Mouse (Mus musculus) gastrocnemius, postnatal 36 days (tissue): Measurements from ENCODE around the gene 4932411N23Rik. TPM values are rescaled to one million over a fixed set of nuclear protein-coding genes. Genes with fewer than 3 reads are reported as not detected.
"Not testable (repeated sequence)": the region's sequence is repeated elsewhere in the genome, so short reads cannot be mapped to it uniquely, and the experiment has no call there.

Experiments used
- DNase-seq, 2 experiments: peaks; one replicate each; pipeline ENCODE4 v3.0.0; 2022
- intact Hi-C: fragments of 180-260 bp; cut with DNase I; formaldehyde crosslinking; loops from one replicate; pipeline ENCODE4 v1.15.1; 2025
- long read RNA-seq, 2 experiments: library from polyadenylated mRNA; stranded (forward); transcript quantifications; one replicate each; pipeline ENCODE4 v2.0.0; 2021
- total RNA-seq, 2 experiments: library from RNA; stranded (reverse); gene quantifications; 2 replicates each; pipeline ENCODE4 v1.2.3; 2021

Gene 4932411N23Rik
- not detected for total RNA-seq
- long read RNA-seq, experiment 1 = 0 reads
- long read RNA-seq, experiment 2 = 0 reads

GRCm38 (mm10) chrX:126815768-126816167 lies at the start of gene 4932411N23Rik:
Gene 4932411N23Rik, minus strand, starts transcription at chrX:126815868.
- DNase-seq = no peak

GRCm38 (mm10) chrX:126779895-126780294 lies 35.8 kb downstream of the 4932411N23Rik start:
- intact Hi-C loops = no loop called here
- DNase-seq = no peak

More at GRCm38 (mm10) chrX:126815768-126816167, at the start of gene 4932411N23Rik:
- intact Hi-C loops = no loop called here

- DNase-seq, intact Hi-C loops: not testable (repeated sequence)
Observed at GRCm38 (mm10) chrX:126777643-126778042, 38.0 kb downstream of the 4932411N23Rik start.

GRCm38 (mm10) chrX:126774846-126775245 lies 40.8 kb downstream of the 4932411N23Rik start:
- intact Hi-C loops = not testable (repeated sequence)

GRCm38 (mm10) chrX:126773511-126773910 lies 42.2 kb downstream of the 4932411N23Rik start:
- DNase-seq, intact Hi-C loops: not testable (repeated sequence)

More at GRCm38 (mm10) chrX:126774846-126775245, 40.8 kb downstream of the 4932411N23Rik start:
- not testable (repeated sequence) for DNase-seq

Other genes with a start within 250 kb of the 4932411N23Rik start
- gene Gm382, start 224.1 kb upstream of the 4932411N23Rik start, total RNA-seq = not detected